Mouse (Mus musculus) large intestine, adult 2 months (tissue): Measurements from ENCODE around the gene Crxos. TPM values are rescaled to one million over a fixed set of nuclear protein-coding genes. Genes with fewer than 3 reads are reported as not detected.
"Not testable (repeated sequence)": the region's sequence is repeated elsewhere in the genome, so short reads cannot be mapped to it uniquely, and the experiment has no call there.

Source experiments
- DNase-seq: peaks from one replicate; pipeline ENCODE4 v3.0.0-alpha.2; 2012; ENCODE audit warnings: low read depth, low spot score
- WGBS: fragments of 180-500 bp; shearing (Covaris S2); methylation state at CpG from one replicate; pipeline ENCODE4 v1.1.7; 2018; 5-methylcytosine and 5-hydroxymethylcytosine counted together
- polyA plus RNA-seq: library from polyadenylated mRNA; depleted of rRNA; stranded (reverse); fragments of >200 nt; gene quantifications from 2 replicates; pipeline ENCODE4 v1.2.3, GENCODE M21; 2012; rRNA removed

Gene Crxos
- not detected in 2 replicates for polyA plus RNA-seq

DNA sequence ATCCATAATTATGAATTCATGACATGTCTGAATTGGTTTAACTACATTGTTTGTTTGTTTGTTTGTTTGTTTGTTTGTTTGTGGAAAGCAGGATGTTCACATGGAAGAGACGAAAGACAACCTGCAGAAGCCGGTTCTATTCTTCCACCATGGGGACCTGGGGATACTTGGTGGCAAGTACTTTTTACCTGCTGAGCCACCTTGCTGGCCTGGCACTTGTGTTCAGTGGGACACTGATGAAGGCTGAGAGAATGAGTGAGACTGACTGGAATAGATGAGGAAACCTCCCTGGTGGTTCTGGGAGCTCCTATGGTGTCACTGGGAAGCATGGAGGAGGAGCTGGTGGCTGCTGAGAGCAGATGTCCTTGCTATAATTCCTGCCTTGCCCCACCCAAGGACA is at the start of gene Crxos:
Crxos (plus strand) TSS at position 301 of the 400 bp plus-strand sequence.
- 78% methylated on average over 2 of the region's 2 CpGs for WGBS
- no peak for DNase-seq

DNA sequence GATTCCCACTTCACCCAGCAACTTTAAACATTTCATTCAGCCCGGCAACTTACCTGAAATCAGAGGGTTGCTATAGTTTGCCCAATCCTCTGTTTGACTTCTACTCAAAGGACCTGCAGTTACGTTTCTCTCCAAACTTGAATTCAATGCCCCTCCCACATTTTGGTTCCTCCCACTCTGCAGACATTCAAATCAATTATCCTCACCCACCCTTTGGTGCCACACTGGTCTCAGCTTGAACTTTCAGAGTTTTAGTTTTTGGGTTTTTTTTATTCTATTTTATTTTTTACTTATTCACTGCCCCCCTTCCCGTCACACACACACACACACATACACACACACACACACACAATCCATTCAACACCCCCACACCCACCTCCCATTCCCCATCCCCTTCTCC is 42.8 kb upstream of the Crxos start, which contains the start of gene Obox6:
Obox6 (minus strand) TSS at position 101 of the 400 bp plus-strand sequence.
- no peak for DNase-seq
- 89% methylated on average over 3 of the region's 3 CpGs for WGBS

DNA sequence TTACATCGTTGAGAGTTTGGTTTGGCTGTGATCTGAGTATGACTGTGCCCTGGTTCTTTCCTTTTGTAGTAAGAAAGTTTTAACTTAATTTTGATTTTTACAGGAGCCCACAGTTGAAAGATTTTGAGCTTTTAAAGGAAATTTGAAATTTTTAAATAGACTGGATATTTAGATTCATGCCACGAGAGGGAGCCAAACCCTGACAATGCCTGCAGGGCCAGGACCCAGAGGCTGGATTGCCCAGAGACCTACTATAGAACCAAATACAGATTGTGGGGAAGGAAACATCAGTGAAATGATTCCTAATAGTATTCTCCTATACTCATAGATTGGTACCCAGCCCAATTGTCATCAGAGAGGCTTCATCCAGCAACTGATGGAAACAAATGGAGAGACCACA is 22.8 kb upstream of the Crxos start:
- DNase-seq = no peak
- 34% methylated on average over 2 of the region's 2 CpGs for WGBS

DNA sequence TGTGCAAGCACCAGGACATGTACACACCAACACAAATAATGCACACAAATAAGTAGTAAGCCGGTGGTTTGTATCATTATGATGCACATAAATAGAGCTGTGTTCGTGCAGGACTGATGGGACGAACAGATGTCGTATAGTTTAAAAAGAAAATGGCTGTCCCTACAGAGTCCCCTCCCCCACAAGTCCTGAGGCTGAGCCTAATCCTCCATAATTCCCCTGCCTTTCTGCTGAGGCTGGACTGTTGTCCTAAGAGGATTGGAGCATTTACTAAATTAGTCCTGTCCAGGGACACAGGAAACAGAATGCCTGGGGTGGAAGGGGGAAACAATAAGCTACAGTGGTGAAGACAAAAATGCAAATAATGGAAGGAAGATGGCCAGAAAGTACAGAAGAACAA is 18.3 kb upstream of the Crxos start:
- 81% methylated on average over 4 of the region's 4 CpGs for WGBS
- no peak for DNase-seq

DNA sequence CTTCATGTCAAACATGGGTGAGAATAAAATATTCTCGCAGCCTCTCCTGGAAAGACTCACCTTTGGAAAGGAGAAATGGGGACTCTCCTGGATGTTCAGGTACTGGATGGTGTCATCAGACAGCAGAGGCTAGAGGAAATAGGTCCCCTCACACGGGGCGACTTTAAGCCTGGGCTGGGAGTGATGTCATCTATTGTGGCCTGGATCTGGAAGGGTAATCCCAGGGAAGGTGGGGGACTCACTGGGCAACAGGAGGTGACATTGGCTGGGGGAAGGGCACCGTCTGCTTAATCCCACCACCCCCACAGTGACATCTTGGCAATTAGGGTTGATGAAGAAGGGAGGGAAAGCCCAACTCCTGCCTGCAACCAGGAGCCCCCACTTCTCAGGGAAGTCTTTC is 2.7 kb upstream of the Crxos start, which contains the start of gene Crx:
Crx (minus strand) TSS at position 213 of the 400 bp plus-strand sequence.
- DNase-seq = no peak
- WGBS = 40% methylated on average over 4 of the region's 4 CpGs

DNA sequence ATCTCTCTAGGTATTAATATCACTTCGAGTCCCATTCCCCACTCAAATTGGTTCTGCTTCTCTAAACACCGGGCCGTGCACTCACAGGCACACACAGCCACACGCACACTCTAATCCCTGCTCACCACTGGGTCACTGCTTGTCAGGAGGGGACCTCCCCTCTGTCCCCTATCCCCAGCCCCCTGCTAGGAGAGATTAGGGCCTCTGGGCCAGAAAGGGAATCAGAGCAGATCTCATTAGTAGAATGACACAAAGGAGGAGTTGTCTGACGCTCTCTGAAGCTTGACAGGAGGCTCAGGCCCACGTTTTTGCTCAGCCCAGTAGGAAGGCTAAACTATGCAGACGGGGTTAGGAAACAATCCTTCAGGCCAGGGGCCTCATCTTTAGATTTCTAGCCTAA is 1.0 kb upstream of the Crxos start:
- WGBS = 23% methylated on average over 7 of the region's 7 CpGs
- DNase-seq = no peak

DNA sequence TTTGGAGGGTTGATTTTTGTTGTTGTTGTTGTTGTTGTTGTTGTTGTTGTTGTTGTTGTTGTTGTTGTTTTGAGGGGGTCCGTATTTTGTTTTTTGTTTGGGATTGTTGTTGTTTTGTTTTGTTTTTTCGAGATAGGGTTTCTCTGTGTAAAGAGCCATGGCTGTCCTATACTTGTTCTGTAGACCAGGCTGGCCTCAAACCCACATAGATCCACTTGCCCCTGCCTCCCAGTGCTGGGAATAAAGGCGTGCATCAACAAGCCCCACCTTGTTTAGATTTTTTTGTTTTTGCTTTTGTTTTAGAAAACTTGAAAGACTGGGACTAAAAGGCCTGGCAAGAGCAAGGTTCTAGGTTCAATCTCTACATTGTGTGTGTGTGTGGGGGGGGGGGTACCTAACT is 586 bp upstream of the Crxos start:
- WGBS = 69% methylated on average over 3 of the region's 3 CpGs
- DNase-seq = no peak

DNA sequence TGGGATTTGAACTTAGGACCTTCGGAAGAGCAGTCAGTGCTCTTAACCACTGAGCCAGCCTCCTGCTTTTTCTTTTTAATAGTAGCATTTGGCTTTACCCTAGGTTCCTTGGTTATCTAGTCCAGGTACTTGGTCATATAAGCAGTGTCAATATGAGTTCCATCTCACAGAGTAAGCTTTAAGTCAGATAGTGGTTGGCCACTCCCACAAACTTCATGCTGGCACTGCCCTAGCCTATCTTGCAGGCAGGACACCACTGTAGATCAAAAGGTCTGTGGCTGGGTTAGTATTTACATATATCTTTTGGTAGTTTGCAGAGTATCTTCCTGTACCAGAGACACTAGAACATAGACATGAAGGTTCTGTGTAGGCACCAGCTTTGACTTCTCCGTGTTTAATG is 1.7 kb downstream of the Crxos start:
- DNase-seq = no peak
- 84% methylated on average over 2 of the region's 2 CpGs for WGBS

DNA sequence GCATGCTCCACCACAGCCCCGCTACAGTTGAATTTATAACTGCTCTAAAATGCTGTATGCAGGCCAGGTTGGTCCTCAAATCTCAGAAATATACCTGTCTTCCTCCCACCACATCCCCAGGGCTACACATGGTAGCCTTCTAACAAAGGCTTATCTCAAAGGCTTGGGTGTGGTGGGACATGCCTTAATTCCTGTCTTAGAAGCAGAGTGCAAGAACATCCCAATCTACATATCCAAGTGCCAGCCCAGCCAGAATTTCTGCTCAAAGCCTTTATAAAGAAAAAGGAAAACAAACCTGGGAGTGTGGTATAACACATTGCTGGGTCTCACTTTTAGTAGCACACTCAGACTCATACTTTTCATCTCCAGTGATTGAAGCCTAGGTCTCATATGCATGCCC is 11.8 kb downstream of the Crxos start:
- DNase-seq = no peak
- 70% methylated on average over 1 of the region's 1 CpGs for WGBS

DNA sequence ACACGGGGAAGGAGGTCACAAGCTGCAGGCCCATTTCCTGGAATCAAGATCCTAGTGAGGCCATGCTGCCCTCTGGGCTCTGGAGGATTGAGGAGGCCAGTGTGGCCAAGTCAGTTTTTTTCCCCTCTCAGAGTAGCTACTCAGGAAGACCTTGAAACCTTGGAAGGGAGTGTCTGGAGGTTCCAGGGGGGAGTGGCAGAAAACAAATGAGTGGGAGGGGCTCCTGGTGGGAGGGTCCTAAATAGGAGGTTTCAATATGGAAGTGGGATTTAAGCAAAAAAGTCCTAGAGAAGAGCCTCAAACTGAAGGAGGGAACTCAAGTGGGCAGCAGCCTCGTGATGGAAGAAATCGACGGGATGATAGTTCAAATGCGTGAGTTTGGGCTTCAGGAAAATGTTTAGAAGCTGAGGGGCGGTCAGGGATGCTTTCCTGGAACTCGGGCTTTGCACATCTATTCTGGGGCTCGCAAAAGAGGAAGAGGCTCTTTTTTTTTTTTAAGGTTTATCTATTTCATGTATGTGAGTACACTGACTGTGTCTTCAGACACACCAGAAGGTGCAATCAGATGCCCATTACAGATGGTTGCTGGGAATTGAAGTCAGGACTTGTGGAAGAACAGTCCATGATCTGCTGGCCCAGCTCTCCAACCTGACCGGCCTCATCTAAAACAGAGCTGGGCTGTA is 19.1 kb downstream of the Crxos start:
- DNase-seq = no peak
- WGBS = 78% methylated on average over 9 of the region's 9 CpGs

DNA sequence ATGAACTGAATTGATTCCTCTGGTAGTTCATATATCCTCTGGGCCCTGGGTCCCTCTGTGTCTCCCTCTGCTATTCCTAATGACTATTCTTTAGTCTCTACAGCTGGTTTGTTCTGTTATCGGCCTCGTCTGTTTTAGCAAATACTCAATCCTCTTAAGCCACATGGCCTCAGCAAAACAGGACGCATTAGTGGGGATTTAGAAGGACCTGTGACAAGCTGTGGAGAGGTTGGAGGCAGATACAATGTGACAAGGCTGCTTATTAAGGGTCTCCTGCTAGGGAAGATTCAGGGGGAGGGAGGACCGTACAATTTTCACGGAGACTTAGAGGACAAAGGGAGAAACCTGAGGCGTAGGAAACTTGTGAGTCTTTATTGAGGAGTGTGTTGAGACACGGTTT is 23.4 kb downstream of the Crxos start:
- DNase-seq = no peak
- 75% methylated on average over 7 of the region's 7 CpGs for WGBS

DNA sequence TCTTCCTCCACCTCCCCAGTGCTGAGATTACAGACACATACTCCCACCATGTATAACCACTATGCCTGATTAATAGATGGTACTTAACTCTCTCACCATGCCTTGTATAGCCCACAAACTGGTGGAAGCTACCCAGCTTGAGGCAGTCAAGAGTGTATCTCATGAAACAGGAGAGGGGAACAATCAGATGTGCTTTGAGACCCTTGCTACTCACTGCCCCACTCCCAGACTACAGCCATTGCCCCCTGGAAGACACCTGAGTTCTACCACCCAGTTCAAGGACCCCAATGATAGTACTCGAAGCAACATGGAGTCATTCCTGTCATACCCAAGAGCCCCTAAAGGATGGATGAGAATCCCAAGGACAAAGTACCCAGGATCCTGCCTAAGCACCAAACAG is 24.2 kb downstream of the Crxos start:
- WGBS = 68% methylated on average over 1 of the region's 1 CpGs
- no peak for DNase-seq

DNA sequence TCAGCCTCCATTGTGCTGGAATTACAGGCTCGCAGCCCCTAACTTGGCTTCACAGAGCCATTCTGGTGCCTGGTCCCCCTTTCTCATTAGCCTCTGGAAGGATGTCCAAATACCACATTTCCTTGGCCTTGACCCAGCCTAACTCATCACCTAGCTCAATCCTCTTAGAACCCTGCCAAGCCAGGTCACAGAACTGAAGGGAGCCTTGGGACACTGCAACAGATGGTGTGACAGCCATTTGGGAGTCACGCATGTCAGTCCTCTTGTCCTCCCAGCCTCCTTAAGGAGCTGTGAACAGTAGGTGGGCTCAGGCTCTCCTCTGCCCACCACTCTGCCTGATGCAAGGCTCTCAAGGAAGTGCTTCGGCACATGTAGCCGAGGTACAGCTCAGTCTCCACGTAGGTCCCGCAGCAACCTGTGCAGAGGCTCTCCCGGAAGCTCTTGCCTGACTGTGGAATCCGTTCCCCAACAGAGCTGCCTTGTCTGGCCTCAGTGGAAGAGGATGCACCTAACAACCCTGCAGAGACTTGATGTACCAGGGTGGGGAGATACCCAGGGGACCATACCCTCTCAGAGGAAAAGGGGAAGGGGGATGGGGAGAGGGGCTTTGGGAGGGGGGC is 25.7 kb downstream of the Crxos start:
- DNase-seq = no peak
- WGBS = 82% methylated on average over 8 of the region's 8 CpGs

DNA sequence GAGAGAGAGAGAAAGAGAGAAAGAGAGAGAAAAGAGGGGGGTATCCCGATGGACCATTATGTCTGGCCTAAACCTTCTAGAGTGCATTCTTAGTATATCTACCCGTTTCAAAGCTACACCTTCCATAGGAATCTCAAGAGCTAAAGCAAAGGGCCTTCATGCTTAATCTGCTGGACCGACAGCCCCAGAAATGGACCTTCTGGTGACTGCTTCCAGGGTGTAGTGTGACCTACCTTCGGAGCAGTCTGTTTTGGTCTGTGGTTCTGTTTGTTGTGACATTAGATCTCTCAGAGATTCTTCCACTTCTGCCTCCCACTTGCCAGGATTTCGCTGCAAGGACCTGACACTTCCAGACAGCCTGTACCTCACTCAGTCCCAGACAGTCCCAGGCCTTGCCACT is 28.1 kb downstream of the Crxos start:
- DNase-seq = no peak
- 76% methylated on average over 5 of the region's 5 CpGs for WGBS

DNA sequence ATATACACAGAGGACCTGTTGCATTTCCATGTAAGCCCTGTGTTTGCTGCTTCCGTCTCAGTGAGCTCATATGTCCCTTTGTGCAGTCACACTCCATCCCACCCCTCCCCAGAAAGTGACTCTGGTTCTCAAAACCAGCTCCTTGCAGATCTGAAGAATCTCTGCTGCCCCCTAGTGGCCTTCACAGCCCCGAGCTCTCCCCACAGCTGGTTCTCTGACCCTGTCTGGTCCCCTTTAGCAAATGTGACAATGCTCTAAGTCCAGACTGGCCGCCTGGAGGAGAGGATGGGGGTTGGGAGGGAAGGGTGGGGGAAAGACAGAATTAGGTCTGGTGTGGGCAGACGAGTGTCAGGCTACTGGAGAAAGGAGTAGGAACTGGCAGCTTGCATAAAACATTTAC is 29.8 kb downstream of the Crxos start:
- 3% methylated on average over 4 of the region's 4 CpGs for WGBS
- DNase-seq = no peak

DNA sequence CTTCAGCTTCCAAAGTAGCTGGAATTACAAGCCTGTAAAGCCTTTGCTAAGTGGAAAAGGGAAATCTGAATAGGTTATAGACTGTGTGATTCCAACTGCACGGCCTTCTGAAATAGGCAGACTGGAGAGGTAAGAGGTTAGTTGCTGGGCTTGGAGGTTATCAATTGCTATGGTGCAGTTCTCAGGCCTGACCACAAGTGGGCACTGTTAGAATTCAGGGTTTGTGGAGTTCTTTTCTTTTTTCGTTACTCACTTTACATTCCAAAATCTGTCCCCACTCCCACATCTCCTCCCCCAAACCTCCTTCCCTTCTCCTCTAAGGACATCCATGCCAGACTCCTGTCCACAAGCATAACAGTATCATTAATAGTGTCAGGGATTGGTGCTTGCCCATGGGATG is 31.8 kb downstream of the Crxos start:
- no peak for DNase-seq
- 31% methylated on average over 2 of the region's 2 CpGs for WGBS

DNA sequence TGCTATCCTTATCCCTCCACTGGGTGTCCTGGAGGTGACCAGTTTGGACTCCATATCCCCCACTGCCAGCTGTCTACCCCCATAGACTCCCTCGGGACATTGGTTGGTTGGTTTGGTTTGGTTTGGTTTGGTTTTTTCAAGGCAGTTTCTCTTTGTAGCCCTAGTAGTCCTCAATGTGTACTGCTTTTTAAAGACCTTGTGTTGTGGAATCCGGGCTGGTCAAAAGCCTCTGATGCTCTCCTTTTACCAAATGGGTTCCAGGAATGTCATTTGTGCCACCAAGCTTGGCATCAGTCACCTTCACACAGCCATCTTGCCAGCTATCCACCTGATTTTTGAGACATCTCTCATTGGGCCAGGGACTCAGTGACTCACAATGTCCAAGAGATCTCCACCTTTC is 32.3 kb downstream of the Crxos start:
- WGBS = 79% methylated on average over 2 of the region's 2 CpGs
- DNase-seq = no peak

DNA sequence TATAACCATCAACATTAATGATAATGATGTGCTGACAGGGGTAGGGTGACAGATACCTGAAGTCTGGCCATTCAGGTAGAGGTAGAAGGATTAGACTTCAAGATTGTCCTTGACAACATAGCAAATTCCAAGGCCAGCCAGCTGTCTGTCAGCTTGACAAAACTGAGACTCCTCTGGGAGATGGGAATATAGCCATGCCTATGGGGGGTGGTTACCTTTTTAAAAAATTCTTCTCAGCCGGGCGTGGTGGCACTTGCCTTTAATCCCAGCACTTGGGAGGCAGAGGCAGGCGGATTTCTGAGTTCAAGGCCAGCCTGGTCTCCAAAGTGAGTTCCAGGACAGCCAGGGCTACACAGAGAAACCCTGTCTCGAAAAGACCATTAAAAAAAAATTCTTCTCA is 33.3 kb downstream of the Crxos start:
- DNase-seq = not testable (repeated sequence)
- 86% methylated on average over 4 of the region's 4 CpGs for WGBS

DNA sequence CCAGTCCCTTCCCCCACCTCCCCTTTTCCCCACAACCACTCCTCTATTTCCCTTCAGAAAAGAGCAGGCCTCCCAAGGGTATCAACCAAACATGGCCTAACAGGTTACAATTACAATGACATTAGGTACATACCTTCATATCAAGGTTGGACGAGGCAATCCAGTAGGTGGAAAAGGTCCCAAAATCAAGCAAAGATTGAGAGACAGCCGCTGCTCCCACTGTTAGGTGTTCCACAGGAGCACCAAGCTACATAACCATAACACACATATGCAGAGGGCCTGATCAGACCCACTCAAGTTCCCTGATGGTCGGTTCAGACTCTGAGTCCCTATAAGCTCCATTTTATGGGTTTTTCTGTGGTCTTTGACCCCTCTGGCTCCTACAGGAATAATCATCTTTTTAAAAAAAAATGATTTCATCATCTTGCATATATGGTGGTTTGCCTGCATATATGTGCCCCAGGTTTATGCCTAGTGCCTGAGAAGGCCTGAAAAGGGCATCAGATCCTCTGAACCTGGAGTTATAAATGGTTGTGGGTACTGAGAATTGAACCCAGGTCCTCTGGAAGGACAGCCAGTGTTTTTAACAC is 33.8 kb downstream of the Crxos start:
- WGBS = 70% methylated on average over 3 of the region's 3 CpGs

DNA sequence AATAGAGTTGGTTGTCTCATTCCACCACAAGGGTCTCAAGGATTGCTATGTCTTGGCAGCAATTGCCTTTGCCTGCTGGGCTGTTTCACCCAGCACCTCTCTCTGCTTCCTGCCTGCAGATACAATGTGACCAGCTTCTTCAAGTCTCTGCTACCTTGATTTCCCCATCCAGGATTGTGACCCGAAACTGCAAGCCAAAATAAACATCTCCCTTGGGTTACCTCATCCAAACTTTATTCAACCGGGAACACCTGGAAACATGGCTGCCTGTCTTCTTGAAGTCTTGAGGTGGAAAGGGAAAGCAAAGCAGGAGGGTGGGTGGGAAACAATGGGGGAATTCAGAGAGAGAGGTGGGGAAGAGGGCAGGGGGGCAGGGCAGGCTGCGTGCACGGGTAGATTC is 34.6 kb downstream of the Crxos start:
- DNase-seq = no peak
- WGBS = 57% methylated on average over 4 of the region's 4 CpGs

More for the DNA sequence above, 33.8 kb downstream of the Crxos start:
- DNase-seq = no peak

DNA sequence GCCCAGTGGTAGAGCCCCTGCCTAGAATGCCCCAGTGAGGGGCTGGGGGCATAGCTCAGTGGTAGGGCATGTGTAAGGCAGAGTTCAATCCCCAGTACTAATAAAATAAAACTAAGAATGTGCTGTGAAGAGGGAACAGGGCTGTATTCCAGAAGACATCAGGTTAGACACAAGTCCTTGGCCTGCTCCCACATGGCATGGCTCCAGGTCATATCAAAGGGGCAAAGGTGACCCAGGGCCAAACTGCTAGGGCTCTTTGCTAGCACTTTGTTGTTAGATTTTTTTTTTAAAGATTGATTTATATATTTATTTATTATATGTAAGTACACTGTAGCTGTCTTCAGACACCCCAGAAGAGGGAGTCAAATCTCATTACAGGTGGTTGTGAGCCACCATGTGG is 36.0 kb downstream of the Crxos start:
- no peak for DNase-seq
